Mouse (Mus musculus) spleen, postnatal 4 days (tissue): ENCODE measurements around the gene Selenbp2.
"Not testable (repeated sequence)": the region's sequence is repeated elsewhere in the genome, so short reads cannot be mapped to it uniquely, and the experiment has no call there.

Experiments used
- DNase-seq, 2 experiments: peaks; one replicate each; pipeline ENCODE4 v3.0.0; 2022; ENCODE audit warnings: low spot score in 2 of 2

Selenbp2 gene

DNA sequence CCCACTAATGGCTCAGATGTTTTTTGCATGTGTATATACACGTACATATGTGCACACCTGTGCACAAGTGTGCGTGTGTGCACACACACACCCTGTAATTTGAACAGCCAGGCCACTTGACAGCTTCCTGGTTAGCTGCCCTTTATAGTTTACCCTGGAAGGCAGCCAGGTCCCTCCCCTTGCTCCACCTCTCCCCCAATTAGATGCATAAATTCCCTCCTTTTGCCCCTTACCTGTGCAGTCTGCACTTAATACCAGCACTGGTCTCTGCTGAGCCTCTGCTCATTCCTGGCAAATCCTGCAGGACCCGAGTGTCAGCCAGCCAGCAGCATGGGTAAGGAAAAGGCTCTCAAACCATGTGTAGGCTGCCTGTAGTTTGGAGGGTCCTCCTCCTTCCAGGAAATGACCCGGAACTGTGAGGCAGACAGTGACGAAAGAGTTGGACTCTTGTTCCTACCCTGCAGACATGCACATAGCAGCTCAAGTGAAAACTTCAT, at the start of gene Selenbp2:
Gene Selenbp2 (plus strand): TSS at position 228 of the 497 bp plus-strand sequence.
- DNase-seq: no peak

DNA sequence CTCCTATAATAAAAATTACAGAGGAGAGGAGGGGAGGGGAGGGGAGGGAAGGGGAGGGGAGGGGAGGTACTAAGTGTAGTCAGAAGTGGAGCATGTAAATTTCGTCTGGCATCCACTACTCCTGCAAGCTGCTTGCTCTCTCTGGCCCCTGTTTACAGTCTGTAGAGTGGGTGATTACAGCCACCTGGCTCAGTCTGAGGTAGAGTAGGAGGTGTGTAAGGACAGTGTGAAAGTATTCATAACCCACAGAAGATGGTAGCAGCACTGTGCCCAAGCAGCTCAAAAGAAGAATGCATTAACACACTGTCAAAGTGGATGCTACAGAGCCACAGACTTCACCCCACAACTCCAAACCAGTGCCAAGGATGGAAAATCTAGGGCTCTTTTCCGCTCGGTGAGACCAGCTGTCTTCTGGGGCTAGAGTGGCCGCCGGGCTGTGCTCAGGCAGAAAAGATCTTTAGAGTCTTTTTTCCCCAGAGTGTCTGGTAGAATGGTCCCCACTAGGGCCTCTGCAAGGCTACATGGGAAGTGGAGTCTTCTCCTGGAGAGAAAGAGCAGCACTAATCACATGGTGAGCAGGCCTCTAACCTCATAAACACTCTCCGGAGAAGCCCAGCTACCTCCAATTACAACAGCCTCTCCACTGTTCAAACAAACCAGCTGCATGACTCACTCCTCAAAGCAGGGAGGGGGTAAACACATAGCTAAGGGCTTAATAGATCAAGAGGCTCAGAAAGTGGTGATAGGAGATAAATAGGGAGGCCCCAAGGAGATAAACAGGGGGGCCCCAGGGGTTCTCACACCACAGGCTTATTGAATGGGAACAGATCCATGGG, 44.4 kb upstream of the Selenbp2 start:
- no peak for DNase-seq

DNA sequence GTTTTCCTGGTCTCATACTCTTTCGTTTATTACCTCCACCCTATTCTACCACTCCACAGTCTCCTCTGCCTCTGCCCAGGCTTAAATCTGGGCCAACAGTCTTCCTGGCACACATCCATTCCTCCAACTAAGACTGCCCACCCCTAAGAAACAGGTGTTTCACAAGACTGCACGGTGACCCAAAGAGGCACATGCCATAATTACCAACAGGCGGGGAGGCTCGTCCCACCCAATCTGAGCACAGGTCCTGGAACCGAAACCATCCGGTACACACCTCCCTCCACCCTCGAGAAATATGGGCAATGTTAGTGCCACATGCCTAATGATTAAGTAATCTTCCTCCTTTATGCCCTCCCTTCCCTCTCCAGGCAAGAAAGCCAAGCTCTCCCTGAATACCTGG, 42.9 kb upstream of the Selenbp2 start:
- DNase-seq: no peak

DNA sequence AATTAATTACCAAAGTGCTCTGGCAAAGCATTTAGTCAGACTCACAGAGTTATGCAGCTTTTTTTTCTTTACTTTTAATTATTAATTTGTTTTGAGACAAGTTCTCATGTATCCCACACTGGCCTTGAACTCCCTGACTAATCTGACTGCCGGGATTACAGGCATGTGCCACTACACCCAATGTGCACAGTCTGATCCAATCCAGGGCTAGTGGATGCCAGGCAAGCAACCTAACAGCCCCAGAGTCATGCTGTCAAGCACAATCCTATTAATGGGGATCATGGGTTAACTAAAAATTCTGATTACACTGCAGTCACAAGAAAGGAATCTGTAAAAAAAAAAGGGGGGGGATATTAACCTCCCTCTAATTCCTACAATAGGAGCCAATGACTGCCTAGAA, 39.4 kb upstream of the Selenbp2 start:
- DNase-seq: not testable (repeated sequence)

DNA sequence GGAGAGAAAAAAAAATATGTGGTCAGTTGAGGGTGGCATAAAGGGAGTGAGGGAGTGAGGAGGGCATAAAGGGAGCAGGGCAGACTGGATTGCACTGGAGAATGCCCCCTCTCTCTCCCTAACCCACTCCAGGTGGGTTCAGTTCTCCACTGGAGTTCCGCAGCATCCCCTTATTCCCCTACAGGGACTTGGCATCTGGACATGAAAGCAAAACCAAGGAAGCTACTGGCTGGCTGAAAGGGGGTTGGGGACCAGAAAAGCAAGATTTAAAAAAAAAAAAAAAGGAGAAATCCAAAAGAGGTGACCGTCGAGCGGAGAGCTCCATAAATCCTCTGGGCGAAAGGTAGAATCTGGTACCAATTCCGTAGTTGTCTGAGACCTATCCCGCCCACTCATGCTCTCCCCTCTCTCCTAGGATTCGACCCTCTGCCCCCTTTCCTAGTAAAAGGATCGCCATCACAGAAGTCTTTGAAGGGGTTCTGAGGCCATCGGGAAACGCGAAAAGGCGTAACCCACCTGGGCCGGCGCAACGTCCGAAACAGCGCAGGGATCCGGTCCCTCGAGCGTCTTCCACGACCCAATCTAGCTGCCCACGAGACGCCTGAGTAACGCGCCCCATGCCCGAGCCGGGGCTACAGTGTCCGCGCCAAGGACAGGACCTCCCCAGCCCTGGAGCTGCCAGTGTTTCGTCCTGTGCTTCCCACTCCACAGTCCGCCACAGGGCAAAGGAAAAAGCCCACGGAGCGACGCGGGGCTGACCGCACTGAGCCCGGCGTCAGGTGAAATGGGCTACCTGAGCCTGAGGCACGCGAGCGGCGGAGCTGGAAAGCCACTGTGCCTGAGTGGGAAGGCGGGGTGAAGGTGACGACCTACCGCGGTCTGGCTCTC, 35.3 kb upstream of the Selenbp2 start:
- DNase-seq: not testable (repeated sequence)

DNA sequence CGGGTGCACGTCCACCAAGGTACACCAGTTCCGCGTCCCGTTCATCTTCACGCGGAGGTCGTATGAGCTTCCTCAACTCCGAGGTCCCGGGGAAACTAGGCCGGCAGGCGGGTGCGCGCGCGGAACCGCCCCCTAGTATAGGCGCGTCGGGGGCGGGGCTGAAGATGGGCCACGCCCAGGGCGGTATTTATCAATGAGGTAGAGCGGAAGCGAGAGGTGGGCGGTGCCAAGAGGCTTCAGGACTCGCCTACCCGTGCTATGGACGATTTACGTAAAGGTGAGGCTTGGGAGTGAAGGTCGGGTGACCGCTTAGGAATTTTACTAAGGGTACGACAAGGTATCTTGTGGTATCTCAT, 34.6 kb upstream of the Selenbp2 start, which contains the start of gene Tuft1:
Gene Tuft1 (minus strand): TSS at position 133 of the 356 bp plus-strand sequence.
- DNase-seq: peak; percentile 85 to 88

DNA sequence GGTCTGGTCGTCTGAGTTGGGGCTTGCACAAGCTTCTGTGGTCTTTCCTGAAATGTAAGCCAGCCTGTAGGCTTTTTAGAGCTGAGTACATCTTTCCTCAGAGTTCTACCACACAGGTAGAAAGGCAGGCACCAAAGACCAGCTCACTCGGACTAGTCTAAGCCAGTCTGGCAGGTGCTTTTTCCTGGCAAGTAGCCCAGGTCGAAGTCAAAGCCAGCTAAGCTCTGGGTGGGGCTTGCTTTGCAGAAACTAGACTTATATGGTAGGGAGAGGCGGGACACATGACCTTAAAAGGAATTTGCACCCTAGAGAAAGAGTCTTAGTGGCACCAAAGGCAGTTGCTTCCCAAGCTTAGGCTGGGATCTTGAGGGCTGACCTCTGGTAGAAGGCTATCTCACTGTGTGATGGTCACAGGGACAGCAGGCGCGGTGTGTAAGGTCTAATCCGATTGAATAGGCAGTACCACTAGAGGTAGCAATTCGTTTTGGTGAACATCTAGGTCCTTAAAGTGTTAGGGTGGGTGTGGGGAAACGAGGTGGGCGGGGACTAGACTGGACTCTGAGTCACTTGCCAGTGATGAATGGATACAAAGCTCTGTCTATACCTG, 34.1 kb upstream of the Selenbp2 start:
- not testable (repeated sequence) for DNase-seq

DNA sequence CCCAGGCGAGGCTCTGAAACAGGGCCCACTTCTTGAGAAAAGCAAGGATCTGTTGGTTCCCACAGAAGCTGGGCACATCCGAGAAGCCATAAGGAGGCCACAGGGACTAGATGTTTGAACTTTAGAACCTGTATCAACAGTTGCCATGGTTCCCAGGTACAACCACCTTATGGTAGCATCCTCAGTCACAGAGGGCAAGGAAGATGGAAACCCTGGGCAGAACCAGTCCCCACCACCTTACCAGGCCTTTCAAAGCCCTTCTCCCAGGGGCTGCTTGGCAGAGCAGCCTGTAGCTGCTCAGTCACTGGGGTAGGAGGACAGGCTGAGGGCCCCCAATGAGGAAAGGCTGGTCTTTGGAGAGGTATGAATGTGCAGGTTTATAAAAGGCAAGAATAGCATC, 32.5 kb upstream of the Selenbp2 start:
- not testable (repeated sequence) for DNase-seq

DNA sequence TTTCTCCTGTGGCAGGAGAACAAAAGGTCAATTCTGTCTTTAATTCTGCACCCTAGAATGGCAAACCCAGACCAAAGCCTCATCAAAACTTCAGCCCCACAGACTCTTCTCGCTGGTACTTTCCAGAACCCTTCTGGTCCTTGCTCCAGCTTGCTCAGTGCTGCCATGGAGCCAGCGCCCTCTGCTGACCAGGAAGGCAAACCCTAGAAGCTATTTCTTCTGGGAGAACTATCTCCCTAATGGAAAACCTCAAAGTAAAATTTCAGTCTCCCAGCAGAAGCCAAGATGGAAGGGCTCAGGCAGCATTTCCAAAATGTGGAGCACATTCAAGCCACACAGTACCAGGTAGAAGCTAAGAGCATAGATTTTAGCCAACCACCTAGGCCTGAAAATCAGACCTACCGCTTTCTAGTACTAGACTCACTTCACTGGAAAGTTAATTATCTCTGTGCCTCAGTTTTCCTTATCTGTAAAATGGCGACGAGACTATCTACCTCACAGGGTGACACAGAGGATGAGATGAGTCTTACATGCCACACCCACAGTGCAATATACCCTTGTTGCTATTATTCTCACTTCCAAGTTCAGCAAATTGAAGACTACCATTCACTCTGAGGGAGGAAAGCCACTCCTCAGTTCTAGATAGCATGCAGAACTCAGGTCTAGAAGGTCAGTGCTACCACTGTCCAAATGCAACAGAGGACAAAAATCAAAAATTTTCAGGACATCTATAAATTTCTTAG, 28.1 kb upstream of the Selenbp2 start:
- DNase-seq: not testable (repeated sequence)

DNA sequence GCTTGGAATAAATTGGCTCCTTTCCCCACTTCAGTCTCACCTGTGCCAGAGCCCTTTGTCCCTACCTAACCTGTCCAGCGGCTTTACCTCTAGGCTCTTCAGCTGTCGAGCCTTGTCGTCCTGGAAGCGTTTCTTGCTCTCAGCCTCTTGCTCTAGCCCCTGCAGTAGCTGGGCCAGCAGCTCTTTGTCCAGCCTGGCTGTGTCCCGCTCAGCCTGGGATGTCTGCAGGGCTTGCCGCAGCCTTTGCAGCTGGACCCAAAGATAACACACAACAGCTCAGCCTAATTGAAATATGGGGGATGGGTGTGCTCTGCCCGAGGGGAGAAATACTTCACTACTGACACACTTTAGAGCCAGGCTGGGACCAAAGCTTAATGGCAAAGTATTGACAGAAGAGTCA, 27.5 kb upstream of the Selenbp2 start:
- not testable (repeated sequence) for DNase-seq

DNA sequence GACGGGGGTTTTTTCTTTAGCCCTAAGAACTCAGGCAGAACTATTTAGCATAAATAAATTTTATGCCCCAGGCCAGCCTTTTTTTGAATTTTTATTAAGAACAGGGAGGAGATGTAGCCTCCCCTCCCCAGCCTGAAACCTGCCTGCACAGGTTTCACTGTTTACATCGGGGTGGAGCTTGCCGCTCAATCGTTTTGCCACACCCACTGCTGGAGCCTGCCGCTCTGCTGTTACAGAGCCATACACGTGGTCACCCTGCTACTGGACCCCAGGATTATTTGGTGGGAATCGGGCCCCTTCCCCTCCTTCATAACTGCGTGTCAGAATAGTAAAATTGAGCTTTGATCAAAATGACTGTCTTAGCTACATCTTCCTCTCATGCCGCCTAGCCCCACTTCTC, 18.3 kb upstream of the Selenbp2 start:
- not testable (repeated sequence) for DNase-seq

DNA sequence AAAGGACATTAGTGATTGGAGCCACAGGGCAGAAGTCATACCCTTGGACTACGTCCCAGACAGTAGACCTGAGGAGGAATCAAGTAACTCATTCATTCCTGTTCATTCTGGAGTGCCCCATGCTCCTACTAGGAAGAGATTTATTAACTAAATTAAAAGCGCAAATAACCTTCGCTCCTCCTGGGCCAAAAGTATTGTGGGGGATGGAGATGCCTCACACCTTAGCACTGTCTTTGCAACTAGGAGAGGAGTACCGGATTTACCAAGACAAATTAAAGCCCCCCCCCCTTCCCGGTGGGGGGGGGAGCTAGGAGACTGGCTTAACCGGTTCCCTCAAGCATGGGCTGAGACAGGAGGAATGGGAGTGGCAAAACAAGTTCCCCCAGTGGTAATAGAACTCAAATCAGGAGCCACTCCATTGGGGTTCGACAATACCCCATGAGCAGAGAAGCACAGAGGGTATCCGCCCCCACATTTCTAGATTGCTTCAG, 14.0 kb upstream of the Selenbp2 start:
- no peak for DNase-seq

DNA sequence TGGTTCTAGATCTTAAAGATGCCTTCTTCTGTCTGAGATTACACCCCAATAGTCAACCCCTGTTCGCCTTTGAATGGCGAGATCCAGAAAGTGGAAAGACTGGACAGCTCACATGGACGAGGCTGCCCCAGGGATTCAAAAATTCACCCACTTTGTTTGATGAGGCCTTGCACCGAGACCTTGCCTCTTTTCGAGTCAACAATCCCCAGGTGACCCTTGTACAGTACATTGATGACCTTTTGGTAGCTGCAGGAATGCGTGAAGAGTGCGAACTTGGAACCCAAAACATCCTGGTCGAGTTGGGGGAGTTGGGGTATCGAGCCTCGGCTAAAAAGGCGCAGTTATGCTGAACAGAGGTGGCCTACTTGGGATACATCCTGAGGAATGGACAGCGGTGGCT, 13.3 kb upstream of the Selenbp2 start:
- not testable (repeated sequence) for DNase-seq

DNA sequence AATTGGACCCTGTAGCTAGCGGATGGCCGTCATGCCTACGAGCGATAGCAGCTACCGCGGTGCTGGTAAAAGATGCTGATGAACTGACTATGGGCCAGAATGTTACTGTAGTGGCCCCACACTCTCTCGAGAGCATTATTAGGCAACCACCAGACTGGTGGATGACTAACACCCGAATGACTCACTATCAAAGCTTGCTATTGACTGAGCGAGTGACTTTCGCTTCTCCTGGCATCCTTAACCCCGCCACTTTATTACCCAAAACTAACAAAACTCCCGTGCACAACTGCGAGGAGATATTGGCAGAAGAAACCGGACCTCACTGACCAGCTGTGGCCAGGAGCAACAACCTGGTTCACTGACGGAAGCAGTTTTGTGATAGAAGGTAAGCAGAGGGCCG, 12.6 kb upstream of the Selenbp2 start:
- DNase-seq: no peak

DNA sequence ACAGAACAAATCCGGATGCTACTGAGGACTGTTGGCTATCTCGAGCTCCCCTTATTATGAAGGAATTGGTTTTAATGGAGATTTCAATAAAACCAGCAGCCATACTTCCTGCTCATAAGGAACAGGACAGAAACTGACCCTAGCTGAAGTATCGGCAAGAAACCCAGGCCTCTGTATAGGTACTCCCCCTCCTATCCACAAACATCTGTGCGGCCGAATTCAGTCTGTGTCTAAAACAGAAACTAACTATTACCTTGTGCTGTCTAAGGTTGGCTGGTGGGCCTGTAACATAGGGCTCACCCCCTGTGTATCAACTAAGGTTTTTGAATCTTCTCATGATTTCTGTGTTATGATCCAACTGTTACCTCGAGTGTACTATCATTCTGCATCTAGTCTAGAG, 9.7 kb upstream of the Selenbp2 start:
- DNase-seq: no peak

DNA sequence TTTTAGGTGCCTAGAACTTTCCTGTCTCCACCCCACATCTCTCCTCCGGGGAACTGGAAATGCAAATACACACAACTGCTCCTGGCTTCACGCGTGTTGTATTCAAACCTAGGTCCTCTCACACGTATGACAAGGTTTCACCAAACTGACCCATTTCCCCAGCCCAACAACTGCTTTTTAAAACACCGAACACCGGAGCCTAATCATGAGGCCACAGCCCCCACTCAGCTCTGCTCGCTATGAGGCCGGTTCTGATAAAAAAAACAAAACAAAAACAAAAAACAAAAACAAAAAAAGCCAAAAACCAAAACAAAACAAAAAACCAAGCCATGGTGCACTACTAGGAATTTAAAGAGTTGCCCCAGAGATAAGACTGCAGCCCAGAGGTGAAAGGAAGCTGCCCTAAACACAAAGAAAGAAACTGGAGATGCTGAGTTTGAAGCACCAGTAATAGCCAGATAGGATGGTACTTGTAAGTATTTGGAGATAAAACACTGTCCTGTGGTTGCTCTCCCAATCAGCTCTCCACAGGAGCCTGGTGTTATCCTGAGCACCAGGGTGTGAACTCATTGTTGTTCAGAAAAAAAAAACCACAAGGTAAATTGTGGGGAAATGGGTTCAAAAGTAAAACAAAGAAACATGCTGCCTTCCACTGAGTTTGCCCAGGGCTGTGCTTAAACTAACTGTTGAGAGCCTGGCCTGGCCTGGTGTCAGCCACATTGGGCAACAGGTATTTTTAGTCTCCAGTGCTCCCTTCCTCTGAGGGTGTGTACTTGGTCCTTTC, 7.2 kb upstream of the Selenbp2 start:
- DNase-seq: not testable (repeated sequence)

DNA sequence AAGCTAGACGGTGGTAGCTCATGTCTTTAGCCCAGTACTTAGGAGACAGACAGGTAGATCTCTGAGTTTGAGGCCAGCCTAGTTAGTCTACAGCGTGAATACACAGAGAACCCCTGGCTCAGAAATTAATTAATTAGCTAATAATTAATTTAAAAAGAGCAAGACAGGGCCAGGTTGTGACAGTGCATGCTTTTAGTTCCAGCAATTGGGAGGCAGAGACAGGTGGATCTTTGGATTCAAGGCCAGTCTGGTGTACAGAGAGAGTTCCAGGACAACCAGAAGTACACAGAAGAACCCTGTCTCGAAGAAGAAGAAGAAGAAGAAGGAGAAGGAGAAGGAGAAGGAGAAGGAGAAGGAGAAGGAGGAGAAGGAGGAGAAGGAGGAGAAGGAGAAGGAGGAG, 4.7 kb upstream of the Selenbp2 start:
- DNase-seq: not testable (repeated sequence)

DNA sequence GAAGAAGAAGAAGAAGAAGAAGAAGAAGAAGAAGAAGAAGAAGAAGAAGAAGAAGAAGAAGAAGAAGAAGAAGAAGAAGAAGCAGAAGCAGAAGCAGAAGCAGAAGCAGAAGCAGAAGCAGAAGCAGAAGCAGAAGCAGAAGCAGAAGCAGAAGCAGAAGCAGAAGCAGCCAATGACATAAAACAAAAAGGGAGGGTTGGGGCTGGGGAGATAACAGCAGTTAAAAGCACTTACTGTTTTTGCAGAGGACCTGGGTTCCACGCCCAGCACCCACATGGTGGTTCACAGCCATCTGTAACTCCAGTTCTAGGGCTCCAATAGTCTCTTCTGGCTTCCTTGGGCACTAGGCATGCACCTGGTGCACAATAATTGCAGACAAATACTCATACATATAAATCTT, 4.2 kb upstream of the Selenbp2 start:
- DNase-seq: peak in 1 of 2 experiments; percentile 7

DNA sequence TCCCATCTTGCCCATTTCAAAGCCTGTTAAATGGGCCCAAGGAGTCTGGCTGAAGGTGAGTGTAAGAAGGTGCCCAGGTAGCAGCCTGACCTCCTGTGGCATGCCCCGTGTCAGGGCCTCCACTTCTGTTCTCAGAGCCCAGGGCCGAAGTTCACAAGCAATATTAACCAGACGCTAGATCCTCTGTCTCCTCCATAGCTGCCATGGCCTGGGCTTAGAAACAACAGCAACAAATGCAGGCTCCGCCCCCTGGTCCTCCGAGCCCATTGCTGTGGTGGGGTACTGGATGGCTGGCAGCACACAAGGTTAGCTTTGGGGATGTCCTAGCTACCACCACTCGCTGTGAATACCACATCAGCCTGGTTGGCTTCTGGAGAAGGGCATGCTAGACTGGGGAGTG, 3.2 kb upstream of the Selenbp2 start:
- peak in 1 of 2 experiments; percentile 8 for DNase-seq

DNA sequence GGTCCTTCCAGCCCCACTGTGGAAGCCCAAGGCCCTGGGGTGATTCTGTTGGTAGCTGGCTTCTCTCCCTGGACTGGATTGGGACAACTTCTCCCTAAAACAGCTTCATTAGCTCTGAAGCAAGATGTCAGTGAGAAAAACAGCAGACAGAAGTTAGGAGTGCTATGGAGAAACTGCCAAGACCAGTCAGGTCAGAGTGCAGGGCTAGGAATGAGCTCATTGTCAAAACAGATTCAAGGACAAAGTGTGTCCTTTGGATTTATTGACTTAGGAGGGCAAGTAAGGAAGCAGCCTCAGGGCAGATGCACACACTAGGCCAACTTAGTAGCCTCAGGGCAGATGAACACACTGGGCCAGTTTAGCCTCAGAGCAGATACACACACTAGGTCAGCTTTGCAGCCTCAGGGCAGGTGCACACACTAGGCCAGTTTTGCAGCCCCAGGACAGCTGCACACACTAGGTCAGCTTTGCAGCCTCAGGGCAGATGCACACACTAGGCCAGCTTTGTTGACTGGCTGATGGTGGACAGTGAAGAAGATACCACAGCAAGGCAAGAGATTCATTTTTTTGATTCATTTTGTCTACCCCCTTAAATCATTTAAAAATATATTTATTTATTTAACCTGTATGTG, 2.6 kb upstream of the Selenbp2 start:
- no peak for DNase-seq
